Mouse (Mus musculus) embryonic fibroblast, embryonic 13.5 days (primary cell): ENCODE results near the gene Atg16l1. TPM values are rescaled to one million over a fixed set of nuclear protein-coding genes. Genes with fewer than 3 reads are reported as not detected.

ENCODE experiments used
- H3K27ac ChIP-seq: 2 replicates; pipeline ENCODE4 v1.5.1; 2012; ENCODE audit warnings: low read length, control low read depth, inconsistent platforms; ENCODE audit not compliant: insufficient read depth
- H3K4me1 ChIP-seq: 2 replicates; pipeline ENCODE4 v1.6.1; 2011; ENCODE audit warnings: low read length; ENCODE audit not compliant: control insufficient read depth, insufficient read depth
- H3K4me3 ChIP-seq: 2 replicates; pipeline ENCODE4 v1.5.1; 2011; ENCODE audit warnings: mild to moderate bottlenecking, control low read depth, low read length; ENCODE audit not compliant: insufficient read depth
- CTCF ChIP-seq: IDR thresholded peaks from 2 replicates; pipeline ENCODE4 v1.5.1; 2011; ENCODE audit warnings: mild to moderate bottlenecking, control low read depth, low read length, moderate library complexity, borderline replicate concordance; ENCODE audit not compliant: insufficient read depth
- POLR2A ChIP-seq: IDR thresholded peaks from 2 replicates; pipeline ENCODE4 v1.6.1; 2011; ENCODE audit warnings: low read depth, mild to moderate bottlenecking, control low read depth, low read length, moderate library complexity
- polyA plus RNA-seq: library from polyadenylated mRNA; stranded (reverse); fragments of >200 nt; gene quantifications from 2 replicates; pipeline ENCODE4 v1.2.4, GENCODE M21; 2011; ENCODE audit warnings: low read depth; ENCODE audit not compliant: missing spikeins, insufficient read length

Gene Atg16l1
- polyA plus RNA-seq, 1 experiment = 32.1 TPM

DNA sequence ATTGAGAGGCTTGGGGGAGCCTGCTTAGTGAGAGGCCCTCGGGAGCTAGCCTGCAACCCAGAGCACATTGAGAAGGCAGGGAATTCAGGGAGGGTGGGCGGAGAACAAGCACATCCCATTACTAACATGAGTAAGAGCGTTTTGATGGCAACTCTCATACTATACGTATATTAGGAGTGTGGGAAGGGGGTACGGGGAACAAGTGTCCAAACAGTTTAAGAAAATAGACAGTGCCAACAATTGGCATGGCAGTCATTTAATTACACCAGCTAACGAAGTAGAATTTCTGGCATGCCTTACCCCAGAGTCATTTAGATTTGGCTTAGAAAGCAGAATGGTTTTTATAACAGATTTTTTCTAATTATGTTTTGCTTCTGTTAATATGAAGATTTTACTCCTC, 25.8 kb upstream of the Atg16l1 start:
- TF ChIP-seq POLR2A (no peak), CTCF (no peak)
- H3K27ac ChIP-seq = no peak overlapping the region

DNA sequence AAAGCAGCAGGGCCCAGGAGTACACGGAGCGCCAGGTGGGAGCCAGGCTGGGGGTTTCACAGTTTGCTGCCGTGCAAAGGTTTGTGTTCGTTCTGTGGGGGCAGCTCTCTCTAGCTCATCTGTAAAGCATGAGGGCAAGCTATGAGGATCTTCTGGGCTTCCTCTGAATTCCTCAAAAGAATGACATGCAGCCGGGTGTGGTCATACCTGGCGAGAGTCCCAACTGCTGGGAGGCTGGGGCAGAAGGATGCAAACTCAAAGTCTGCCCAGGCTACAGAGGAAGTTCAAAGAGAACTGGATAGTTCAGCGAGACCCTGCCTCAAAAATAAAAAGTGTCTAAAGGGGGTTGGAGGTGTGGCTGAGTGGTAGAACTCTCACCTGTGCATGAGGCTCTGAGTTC, 25.4 kb upstream of the Atg16l1 start:
- TF ChIP-seq CTCF = no peak
- TF ChIP-seq POLR2A = no peak
- Histone ChIP-seq H3K4me3 (no peak overlapping the region), H3K27ac (no peak overlapping the region), H3K4me1 (0 out of 2 replicates have a peak, but pooled peaks cover 3% of the 10 kb centered on the region)

More for the DNA sequence above, 25.8 kb upstream of the Atg16l1 start:
- H3K4me1 ChIP-seq = 0 out of 2 replicates have a peak, but pooled peaks cover 3% of the 10 kb centered on the region
- H3K4me3 ChIP-seq = no peak overlapping the region

DNA sequence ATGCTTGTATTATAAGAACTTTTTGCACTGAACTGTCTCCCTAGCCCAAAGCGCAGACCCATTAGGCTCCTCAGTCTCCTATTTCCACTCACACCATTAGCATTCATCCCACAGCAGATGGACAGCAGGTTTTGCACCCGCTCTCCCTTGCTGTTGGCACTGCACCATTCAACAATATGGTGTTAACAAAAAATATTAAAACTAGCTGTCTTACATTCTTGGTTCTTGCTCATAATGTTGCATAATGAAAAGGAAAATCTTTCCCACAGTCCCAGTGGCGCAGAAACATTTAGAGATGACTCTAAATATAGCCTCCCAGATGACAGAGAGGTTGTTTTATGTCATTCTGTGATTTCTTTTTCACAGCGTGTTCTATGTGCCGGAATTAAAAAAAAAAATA, 22.5 kb upstream of the Atg16l1 start:
- no peak overlapping the region for H3K27ac ChIP-seq
- TF ChIP-seq POLR2A = no peak
- no peak for TF ChIP-seq CTCF
- 0 out of 2 replicates have a peak, but pooled peaks cover 3% of the 10 kb centered on the region for H3K4me1 ChIP-seq
- H3K4me3 ChIP-seq = no peak overlapping the region

DNA sequence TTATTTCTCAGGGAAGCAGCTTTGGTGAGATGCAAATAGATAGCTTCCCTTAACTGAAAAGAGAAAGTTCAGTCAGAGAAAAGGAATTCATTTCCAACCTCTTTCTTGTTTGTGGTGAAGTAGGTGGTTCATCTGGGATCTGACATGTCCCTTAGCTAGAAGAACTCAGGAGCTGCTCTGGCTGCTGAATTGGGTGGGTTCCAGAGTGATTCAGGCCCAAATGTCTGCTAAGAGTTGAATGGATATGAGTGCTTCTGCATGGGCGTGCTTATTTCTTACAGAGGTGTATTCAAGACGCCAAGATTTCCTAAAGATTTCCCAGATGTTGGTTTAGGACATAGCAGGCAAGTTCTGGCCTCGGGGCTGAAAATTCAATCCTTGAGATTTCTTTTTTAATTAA, 21.5 kb upstream of the Atg16l1 start:
- Histone ChIP-seq H3K4me1 (0 out of 2 replicates have a peak, but pooled peaks cover 3% of the 10 kb centered on the region), H3K4me3 (no peak overlapping the region), H3K27ac (no peak overlapping the region)
- no peak for TF ChIP-seq POLR2A
- TF ChIP-seq CTCF = no peak

DNA sequence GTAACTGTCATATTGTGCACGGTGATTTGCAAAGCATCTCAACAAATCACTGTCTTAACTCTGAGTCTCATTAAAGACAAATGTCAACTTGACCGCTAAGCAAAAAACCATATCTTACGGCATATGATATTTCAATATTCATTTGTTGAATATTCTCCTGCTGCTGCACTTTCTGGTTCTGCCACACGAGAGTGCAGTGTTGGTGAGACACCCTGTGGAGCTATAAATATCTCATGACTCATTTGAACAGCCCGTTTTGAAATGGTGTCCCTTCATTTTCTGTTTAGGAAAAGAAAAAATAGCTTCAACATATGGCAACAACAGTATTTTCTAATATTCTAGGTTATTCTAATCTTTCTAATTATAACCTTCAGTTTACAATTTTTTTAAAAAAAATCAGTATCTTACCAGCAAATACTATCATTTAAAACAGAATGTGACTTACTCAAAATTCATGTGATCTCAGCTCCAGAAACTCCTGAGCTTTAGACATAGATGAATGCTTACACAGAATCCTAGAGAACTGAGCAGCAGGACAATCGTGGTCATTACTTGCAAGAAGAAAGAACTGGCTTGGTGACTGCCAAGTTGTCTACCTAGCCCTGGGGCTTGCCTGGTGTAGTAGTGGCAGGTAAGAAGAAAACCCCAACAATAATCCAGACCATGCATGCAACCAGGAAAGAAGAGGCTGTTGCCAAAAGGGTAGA, 14.9 kb upstream of the Atg16l1 start:
- no peak overlapping the region for H3K4me3 ChIP-seq
- TF ChIP-seq POLR2A = no peak
- TF ChIP-seq CTCF = 0 out of 2 replicates have a peak, but pooled peaks have one; percentile 1
- no peak overlapping the region for H3K27ac ChIP-seq
- H3K4me1 ChIP-seq = no peaks in the 10 kb centered on the region

DNA sequence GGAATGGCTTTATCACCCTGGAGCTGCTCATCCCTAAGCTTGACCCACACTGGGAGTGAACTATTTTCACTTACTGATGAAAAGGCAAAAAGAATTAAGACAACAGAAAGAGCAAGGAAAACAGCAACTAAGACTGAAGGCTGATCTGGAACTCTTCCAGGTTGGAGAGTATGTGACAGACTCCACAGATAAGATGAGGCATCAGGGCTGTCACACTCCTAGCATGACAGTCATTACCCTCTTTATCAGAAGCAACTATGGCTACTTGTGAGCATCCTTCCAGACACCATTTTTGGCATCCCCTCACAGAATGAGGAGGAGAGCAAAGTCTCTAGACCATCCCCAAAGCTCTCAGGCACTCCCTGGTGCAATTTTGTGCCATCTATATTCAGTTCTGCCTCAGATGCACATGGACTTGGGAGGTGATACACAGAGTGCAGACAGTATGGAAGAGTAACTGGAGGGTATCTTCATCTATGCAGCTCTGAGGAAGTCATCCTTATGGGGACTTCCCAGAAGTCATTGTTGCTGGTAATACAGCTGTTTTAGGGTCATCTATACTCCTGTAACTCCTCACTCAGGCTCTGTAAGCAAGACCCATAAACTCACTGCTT, 6.2 kb upstream of the Atg16l1 start:
- TF ChIP-seq POLR2A = no peak
- TF ChIP-seq CTCF = no peak
- Histone ChIP-seq H3K4me3 (no peak overlapping the region), H3K4me1 (no peaks in the 10 kb centered on the region), H3K27ac (no peak overlapping the region)

DNA sequence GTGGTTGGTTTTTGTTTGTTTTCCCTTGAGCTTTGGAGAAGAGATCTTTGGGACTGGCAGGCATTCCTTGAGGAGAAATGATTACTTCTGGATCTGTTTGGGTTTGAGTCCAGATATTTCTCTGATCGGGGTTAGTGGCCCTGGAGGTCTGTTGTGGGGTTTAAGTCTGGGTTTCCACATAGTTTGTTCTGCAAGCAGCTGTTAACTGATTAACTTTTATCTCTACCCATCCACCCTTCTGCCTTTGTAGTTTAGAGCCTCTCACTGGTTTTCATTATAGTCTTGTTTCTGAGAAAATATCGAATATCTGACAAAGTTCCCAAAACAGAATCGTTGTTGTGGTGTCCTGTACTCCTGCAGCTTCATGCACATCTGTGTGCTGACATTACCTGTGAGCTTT, 8.2 kb downstream of the Atg16l1 start:
- Histone ChIP-seq H3K4me1 (no peaks in the 10 kb centered on the region), H3K4me3 (no peak overlapping the region), H3K27ac (no peak overlapping the region)
- no peak for TF ChIP-seq POLR2A
- TF ChIP-seq CTCF = no peak

DNA sequence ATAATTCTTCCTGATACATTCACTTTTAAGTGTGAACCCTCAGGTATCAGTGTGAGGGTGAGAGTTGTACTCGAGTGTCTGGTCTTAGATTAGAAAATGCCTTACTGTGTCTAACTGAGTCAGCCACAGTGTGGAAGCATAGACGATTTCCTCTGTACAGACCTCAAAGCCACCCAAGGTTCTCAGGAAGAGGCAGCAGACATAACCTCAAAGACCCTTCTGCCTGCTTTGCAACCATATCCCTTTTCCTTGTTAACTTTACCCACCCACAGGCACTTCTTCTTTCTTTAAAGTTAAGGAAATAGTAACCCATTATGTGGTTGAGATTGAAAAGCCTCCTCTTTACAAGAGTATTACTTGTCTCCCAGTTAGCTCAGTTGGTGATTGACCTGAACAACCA, 10.1 kb downstream of the Atg16l1 start:
- H3K27ac ChIP-seq = no peak overlapping the region
- H3K4me3 ChIP-seq = no peak overlapping the region
- H3K4me1 ChIP-seq = no peaks in the 10 kb centered on the region
- TF ChIP-seq CTCF = no peak
- no peak for TF ChIP-seq POLR2A

DNA sequence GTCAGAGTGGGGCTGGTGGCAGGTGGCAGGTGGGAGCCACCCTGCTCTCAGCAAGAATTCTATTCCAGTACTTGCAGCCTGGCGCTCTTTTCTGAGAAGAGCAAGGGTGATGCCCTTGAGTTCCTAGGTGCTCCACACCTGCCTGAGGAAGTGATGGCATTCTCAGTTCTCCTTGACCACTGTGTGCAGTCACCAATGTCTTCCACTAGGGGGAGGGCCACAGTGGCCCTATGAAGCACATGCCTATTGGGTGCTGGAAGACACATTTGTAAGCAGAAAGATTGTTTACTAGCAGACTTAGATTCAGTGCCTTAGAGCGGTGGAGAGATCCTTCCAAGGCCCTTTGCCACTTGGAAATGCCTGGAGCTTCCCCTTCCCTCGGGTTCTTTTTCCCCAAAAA, 10.6 kb downstream of the Atg16l1 start:
- no peak overlapping the region for H3K27ac ChIP-seq
- no peak overlapping the region for H3K4me3 ChIP-seq
- no peaks in the 10 kb centered on the region for H3K4me1 ChIP-seq
- TF ChIP-seq POLR2A (no peak), CTCF (peak; percentile 68; the same call in 1 of the 2 replicates)

DNA sequence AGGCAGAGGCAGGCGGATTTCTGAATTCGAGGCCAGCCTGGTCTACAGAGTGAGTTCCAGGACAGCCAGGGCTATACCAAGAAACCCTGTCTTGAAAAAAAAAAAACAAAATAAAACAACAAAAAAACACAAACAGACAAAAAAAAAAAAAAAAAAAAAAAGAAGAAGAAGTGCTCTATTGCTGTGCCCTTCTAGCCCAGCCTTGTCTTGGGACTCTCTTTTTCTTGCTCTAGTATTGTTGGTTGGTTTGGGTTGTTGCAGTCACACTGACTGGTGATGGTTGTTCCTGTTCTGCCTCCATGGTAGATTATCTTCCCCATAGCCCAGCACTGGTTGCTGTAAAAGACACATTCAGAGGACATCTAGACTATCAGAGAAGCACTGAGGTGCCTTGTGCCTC, 13.6 kb downstream of the Atg16l1 start:
- no peak for TF ChIP-seq POLR2A
- TF ChIP-seq CTCF = no peak
- no peaks in the 10 kb centered on the region for H3K4me1 ChIP-seq
- H3K4me3 ChIP-seq = no peak overlapping the region
- no peak overlapping the region for H3K27ac ChIP-seq
